Mouse (Mus musculus) liver, embryonic 18 days (tissue): ENCODE results near the gene Wdpcp. TPM values are rescaled to one million over a fixed set of nuclear protein-coding genes. Genes with fewer than 3 reads are reported as not detected.

Source experiments
- polyA plus RNA-seq: library from polyadenylated mRNA; depleted of rRNA; stranded (reverse); fragments of >200 nt; gene quantifications from 2 replicates; pipeline ENCODE4 v1.2.3, GENCODE M21; 2012; rRNA removed

The Wdpcp gene
- polyA plus RNA-seq = 0.67 and 0.71 TPM in 2 replicates

GRCm38 (mm10) chr11:21571700-21572381, at the start of gene Wdpcp, which contains the start of gene Mdh1:
Wdpcp (plus strand) TSS chr11:21572235.
Mdh1 (minus strand) TSS chr11:21572367.

Other genes with a start within 250 kb of the Wdpcp start
- gene Ugp2, start 201.0 kb upstream of the Wdpcp start, polyA plus RNA-seq = 45.4 and 56.2 TPM in 2 replicates
- 254 and 273 TPM in 2 replicates for gene Mdh1, start 132 bp downstream of the Wdpcp start, polyA plus RNA-seq